Mouse (Mus musculus) layer of hippocampus, adult 11-12 months (tissue): Measurements from ENCODE around the gene Eif4e2.

Experiments
- DNase-seq: peaks from one replicate; pipeline ENCODE4 v3.0.0; 2022; ENCODE audit warnings: low spot score

Eif4e2 gene

DNA sequence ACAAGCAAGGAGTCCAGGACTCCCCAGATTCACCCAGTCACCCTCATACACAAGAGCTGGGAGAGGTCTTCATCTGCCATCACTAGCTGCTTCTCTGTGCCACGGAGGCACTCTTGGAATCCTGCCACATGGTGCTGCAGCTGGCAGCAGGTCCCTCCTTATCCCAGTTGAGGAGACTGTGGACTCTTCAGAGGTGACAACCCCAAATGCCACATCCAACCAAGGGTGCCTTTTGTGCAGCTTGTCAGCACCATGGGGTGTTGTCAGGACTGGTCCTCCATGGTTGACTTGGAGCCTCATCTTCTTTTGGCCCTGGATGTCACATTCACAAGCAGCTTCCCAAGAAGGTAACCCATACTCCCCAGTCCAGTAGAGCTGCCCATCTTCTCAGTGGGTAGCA, 11.9 kb upstream of the Eif4e2 start:
- DNase-seq, result no peak

DNA sequence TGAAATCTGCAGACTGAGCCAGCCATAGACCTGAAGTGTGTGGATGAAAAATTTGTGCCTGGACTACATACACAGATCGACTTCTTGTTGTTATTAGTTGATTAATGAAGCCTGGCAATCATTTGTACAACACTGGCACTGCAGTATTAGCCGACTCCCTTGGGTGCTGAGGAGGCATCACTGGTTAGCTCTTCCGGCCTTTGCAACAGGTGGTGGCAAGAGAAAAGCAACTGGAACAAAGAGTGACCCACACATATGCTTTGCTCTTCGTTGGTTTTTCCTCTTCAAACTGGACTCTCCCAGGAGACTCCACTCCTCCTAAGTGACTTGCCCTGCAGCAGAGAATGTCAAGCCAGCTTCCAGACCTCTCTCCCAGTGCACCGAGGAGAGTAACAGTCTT, 9.9 kb upstream of the Eif4e2 start:
- no peak for DNase-seq

DNA sequence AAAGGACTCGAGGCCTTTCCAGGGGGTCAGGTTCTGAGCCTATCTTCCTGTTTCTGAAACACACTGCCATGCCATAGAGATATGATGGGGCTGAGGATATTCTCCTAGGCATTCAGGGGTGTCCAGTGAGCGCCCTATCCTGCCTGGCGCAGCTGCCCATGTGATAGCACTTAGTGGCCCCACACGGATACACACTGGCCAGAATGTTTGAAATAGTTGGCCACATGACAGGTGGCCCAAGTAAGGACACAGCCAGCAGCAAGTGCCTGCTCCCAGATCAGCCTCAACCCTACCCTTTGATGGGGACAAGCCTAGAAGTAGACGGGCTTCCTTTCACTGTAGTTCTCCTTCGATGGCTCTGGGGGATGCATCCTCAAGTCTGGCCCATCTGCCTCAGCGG, 9.2 kb upstream of the Eif4e2 start, which contains the start of gene Chrng:
TSS of gene Chrng (plus strand) at position 193 of the 400 bp plus-strand sequence.
- no peak for DNase-seq

DNA sequence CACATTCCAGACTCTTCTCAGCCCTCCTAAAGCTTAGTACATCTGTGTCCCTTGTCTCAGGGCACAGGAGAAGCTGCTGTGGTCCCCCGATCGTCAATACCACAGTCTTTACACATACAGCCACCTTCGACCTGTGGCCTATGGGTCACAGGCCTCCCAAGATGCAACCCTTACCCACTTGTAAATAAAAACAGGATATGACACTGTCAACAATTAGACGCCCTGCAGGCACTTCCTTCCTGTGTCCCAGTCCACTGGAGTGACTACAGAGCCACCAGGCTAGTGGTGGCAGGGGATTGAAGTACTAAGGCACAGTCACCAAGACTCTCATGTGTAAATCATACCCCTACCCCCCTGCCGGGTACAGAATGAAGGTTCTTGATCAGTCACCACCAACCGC, 8.7 kb upstream of the Eif4e2 start:
- DNase-seq, result no peak

DNA sequence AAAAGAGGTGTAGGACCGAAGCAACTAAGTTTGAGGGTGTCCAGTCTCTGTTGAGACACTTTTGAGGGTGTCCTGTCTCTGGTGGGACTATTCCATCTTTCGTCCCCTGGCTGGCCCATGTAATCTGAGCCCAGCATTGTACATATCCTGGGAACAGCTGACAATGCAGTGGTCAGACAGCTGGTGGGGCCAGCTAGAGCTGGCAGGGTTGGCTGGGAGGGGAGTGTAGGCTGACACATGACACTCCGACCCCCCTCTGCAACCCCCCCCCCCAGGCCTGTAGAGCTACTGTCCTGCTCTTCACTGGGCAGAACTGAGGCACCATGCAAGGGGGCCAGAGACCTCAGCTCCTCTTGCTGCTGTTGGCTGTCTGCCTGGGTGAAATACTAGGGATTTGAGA, 8.2 kb upstream of the Eif4e2 start:
- DNase-seq, result no peak

- no peak for DNase-seq
Observed at GRCm38 (mm10) chr1:87206339-87206738, 7.4 kb upstream of the Eif4e2 start.

DNA sequence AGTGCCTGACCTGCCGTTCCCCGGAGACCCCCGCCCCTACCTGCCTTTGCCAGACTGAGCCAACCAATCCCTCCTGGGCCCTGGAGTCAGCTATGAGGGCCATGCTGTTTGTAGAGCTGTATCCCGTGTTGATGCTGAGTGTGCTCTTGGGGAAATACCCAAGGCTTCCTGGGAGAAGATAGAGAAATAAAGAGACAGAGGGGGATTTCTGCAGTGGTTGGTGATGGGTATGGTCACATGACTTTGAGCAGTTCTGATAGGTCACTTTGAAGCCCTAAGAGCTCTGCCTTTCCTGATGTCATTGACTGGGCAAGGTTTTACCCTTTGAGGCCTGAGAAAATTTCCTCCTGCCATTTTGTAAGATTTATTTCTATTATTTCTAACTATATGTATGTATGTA, 2.3 kb upstream of the Eif4e2 start:
- no peak for DNase-seq

GRCm38 (mm10) chr1:87214748-87215147, 1.0 kb downstream of the Eif4e2 start:
- DNase-seq, result no peak

- no peak for DNase-seq
Observed at GRCm38 (mm10) chr1:87217938-87218337, 4.2 kb downstream of the Eif4e2 start.

DNA sequence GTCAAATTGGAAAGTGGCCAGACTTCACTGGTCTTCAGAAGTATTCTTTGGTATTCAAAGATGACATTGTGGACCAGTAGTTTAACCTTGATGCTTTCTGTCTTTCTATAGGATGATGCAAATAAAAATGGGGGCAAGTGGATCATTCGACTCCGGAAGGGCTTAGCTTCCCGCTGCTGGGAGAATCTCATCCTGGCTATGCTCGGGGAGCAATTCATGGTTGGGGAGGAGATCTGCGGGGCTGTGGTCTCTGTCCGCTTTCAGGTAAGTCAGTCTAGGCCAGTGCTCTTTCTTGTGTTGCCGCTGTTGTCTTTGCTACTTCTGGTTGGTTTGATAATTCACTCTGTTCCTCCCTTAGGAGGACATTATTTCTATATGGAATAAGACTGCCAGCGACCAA, 12.0 kb downstream of the Eif4e2 start:
- no peak for DNase-seq

- DNase-seq, result no peak
Observed at GRCm38 (mm10) chr1:87226409-87227159, 12.9 kb downstream of the Eif4e2 start.

DNA sequence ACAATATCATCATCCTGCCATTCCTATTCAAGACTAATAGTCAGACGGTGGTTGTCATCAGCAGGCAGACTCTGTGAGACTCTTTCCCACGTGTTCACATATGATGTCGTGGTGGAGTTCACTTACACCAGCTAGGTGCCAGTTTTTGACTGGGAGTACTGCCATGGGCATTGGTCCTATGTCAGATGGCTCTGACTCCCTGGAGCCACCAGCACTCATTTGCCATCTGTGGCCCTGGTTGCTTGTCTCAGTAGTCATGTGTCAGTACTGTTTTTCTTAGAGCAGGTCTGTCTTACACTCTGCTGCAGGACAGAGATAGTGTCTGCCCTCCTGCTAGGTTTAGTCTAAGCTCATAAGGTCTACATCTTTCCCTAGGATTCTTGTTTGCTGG, 13.4 kb downstream of the Eif4e2 start:
- no peak for DNase-seq

DNA sequence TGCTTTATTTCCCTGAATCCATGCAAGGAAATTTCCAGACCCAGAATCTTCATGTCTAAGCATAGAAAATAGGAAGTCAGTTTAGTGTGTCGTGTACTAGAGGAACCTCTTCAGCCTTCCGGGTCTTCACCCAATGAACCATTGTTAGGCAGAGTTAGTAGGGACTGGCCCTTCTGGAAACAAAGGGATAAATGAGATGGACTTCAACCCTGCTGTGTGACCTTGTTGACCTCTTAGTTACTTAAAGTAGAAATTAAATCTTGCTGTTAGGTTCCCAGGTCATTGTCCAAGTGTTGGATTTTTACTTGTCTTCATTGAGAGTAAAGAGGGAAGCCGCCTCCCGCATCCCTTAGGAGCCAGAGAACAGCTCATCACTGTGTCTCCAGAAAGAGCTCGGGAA, 16.9 kb downstream of the Eif4e2 start:
- DNase-seq, result no peak

- DNase-seq, result no peak
Observed at GRCm38 (mm10) chr1:87232197-87232596, 18.5 kb downstream of the Eif4e2 start.

- no peak for DNase-seq
Observed at GRCm38 (mm10) chr1:87239056-87239455, 25.3 kb downstream of the Eif4e2 start.

DNA sequence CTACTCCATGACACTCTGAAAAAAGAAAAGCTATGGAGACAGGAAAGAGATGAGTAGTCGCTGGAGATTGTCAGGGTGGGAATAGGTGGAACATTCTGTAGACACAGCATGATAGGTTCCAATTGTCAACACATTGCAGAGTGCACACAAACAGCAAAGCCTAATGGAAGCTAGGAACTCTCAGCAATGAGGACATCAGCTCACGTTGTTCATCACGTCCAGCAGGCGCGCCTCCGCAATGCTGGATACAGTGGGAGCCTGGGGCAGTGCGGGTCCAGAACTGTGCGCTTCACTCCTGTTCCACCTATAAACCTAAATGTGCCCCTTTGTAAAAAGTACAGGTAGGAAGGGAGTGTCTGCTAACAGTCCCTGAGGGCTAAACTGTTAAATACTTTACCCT, 29.3 kb downstream of the Eif4e2 start:
- DNase-seq, result no peak

GRCm38 (mm10) chr1:87245430-87245829, 31.7 kb downstream of the Eif4e2 start:
- DNase-seq, result no peak

DNA sequence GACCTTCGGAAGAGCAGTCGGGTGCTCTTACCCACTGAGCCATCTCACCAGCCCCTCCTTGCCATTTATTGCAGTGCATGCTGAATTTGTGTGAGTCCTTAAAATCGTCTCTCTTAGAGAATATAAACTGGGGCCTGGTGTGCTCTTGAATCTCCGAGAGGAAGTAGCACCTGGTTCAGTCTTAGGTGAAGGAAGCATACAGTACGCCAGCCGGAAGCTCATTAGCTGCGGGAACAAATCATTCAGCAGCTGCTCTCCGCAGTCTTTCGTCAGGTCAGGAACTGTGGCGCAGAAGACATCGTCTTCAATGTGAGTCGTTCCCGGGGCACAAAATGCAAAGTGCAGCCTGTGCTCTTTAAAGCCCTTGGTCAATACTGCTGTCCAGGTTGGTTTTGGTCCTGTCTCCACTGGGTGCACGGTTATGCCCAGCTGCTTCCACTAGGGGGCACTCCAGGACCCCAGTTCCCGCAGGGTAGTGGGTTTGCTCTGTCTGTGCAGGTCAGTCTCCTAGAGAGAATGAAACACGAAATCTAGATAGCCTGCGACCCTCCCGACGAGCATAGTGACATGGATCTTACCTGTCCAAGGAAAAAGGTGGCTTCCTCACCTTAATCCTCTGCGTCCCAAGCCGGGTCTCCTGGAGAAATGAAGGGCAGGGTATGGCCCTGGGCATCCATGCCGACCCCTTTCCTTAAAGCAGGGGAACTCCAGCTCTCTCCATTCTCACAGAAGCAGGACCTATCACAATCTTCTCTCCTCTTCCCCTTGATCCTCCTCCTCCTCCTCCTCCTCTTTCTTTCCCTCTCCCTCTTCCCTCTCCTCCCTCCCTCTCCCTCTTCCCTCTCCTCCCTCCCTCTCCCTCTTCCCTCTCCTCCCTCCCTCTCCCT, 32.5 kb downstream of the Eif4e2 start:
- peak; percentile 76 for DNase-seq

- DNase-seq, result no peak
Observed at GRCm38 (mm10) chr1:87252040-87252609, 38.4 kb downstream of the Eif4e2 start.

GRCm38 (mm10) chr1:87255173-87255572, 41.5 kb downstream of the Eif4e2 start:
- no peak for DNase-seq

DNA sequence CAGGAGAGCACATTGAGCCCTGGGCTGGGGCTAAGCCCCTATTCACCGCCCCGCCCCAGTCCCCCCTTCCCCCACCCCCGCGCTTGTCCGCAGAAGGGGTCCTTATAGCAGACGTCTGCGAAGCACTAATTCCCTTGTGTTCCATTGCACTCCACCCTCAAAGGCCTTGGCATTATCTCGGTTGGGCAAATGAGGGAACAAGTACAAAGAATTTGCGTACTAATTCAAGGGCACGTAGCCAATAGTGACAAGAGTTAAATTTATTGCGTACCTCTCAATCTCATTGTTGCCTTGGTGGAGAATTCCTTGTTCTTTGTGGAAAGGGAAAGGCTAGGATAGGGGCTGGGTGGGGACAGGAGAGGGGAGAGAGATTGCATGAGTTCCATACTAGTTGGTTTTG, 44.0 kb downstream of the Eif4e2 start:
- no peak for DNase-seq

- no peak for DNase-seq
Observed at GRCm38 (mm10) chr1:87258484-87258883, 44.8 kb downstream of the Eif4e2 start.

- no peak for DNase-seq
Observed at GRCm38 (mm10) chr1:87259316-87259715, 45.6 kb downstream of the Eif4e2 start.
